Mouse (Mus musculus) brain, embryonic 14.5 days (tissue): Measurements from ENCODE around the gene Irx2.

Experiments used
- CTCF ChIP-seq: fragments of 200-500 bp; IDR thresholded peaks from 2 replicates; pipeline ENCODE4 v1.5.1; 2012; ENCODE audit warnings: inconsistent platforms, mild to moderate bottlenecking, moderate library complexity, borderline replicate concordance; ENCODE audit not compliant: insufficient read depth, insufficient read length; ENCODE audit errors: extremely low read depth
- POLR2A ChIP-seq: fragments of 200-500 bp; IDR thresholded peaks from 2 replicates; pipeline ENCODE4 v1.6.1; 2012; ENCODE audit warnings: mild to moderate bottlenecking, inconsistent platforms, borderline replicate concordance; ENCODE audit not compliant: poor library complexity, insufficient read depth, insufficient read length, severe bottlenecking; ENCODE audit errors: extremely low read depth

GRCm38 (mm10) chr13:72675826-72676225, 47.2 kb downstream of the Irx2 start:
- TF ChIP-seq POLR2A (no peak), CTCF (no peak)
